Mouse (Mus musculus): ENCODE data around the gene F12.

The F12 gene

DNA sequence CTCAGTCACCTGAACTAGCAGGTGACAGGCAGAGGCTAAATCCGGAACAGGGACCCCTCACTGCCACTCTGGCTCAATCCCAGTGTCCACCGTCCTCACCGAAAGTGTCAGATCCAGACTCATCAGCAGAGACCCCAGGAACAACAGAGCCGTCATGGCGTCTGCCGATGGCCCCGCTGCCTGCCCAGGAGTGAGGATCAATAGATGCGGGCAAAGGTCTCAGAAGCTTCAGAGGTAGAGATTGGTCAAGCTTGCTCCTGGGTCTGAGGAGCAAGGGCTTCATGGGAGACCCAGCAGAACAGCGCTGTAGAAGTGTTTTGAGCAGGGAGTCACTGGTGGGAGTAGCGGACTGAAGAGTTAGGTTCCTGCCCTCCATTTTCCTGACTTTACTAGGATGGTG is at the start of gene F12:
Gene F12, minus strand, starts transcription at position 181 of the 400 bp plus-strand sequence.
- DNase-seq (ENCODE audit: low read depth, low spot score) = no peak

GRCm38 (mm10) chr13:55476256-55476655 is 49.7 kb upstream of the F12 start:
- DNase-seq (ENCODE audit: low read depth, low spot score) = no peak

DNA sequence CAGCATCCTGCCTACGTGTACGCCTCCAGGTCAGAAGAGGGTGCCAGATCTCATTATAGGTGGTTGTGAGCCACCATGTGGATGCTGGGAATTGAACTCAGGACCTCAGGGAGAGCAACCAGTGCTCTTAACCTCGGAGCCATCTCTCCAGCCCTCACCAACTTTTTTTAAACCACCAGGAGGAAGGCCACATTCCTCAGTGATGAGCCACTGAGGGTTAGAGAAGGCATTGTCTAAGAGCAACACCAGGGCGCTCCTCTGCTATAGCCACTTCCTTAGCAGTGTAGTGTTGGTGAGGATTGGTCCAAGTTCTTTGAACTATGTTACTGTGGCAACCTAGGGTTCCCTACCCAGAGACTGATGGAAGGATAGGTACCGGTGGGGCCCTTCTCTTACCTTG is 49.2 kb upstream of the F12 start:
- DNase-seq (ENCODE audit: low read depth, low spot score) = no peak

DNA sequence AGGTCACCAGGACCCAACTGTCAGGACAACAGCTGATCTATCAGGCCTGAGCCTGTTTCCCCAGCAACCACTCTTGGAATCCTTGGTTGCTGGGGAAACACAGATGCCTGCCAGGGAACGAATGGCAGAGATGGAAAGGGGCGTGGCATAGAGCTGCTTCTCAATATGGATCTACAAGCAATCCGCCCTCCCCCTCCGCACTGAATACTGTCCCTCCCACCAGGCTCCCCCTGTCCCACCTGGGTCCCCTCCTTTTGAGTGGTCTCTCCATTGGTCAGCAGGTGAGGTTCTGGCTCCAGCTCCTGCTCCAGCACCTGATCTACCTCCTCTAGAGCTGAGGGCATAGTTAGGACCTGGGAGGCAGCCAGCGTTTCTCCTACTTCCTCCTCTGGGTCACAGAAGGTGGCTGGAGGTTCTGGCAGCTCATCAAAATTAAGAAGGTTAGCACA is 48.1 kb upstream of the F12 start:
- DNase-seq (ENCODE audit: low read depth, low spot score) = no peak

- DNase-seq (ENCODE audit: low read depth, low spot score) = no peak
Measured at GRCm38 (mm10) chr13:55473961-55474360, 47.4 kb upstream of the F12 start.

DNA sequence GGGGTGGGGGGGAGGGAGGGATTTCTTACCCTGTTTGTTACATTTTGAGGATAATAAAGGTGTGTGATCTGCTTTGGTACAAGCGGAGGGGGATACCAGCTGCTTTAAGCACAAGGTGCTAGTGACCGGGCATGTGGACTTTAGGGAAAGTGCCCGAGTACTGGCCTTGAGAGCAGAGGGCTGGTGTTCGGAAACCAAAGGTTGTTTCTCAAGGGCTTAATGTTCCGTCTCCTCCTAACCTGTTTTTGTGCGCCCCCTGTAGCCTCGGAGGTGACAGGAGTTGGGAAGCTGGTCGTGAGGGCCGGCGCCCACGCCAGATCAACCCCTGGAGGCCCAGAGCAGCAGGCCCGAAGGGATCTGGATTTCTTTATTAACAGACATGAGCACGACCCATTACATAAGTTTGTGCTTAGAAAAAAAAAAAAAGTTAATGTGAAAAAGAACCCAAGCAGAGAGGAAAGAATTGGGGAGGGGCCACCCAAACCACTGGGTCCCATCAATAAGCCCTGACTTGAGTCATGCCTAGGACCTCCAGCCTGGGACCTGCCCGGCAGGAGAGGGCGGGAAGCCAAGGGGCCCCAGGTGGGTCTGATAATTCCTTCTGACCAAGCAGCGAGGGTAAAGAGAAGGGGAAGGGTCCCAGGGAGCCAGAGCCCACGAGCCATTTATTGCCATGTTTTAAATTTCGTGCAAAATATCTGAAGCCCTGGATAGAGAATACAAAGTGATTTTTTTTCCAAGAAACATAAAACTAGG is 46.7 kb upstream of the F12 start:
- DNase-seq (ENCODE audit: low read depth, low spot score) = no peak

DNA sequence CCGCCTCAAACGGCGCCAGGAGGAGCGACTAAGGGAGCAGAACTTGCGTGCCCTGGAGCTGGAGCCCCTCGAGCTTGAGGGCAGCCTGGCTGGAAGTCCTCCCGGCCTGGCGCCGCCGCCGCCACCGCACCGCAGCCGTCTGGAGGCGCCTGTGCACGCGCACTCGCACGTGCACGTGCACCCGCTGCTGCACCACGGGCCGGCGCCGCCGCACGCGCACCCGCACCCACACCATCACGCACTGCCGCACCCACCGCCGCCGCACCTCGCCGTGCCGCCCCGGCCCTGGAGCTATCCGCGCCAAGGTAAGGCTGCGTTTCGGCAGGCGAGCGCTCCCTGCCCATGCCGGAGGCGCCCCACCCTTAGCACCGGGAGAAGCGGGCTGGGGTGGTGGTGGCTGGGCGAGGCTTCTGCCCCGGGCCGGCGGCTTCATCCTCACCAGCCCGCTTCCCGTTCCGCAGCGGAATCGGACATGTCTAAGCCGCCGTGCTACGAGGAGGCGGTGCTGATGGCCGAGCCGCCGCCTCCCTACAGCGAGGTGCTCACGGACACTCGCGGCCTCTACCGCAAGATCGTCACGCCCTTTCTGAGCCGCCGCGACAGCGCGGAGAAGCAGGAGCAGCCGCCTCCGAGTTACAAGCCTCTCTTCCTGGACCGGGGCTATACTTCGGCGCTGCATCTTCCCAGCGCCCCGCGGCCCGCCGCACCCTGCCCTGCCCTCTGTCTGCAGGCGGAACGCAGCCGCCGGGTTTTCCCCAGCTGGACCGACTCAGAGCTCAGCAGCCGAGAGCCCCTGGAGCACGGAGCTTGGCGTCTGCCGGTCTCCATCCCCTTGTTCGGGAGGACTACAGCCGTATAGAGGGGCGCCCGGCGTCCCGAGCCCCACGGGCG is 45.8 kb upstream of the F12 start:
- DNase-seq (ENCODE audit: low read depth, low spot score) = no peak

- no peak for DNase-seq (ENCODE audit: low read depth, low spot score)
Measured at GRCm38 (mm10) chr13:55471819-55472131, 45.2 kb upstream of the F12 start.

- no peak for DNase-seq (ENCODE audit: low read depth, low spot score)
Measured at GRCm38 (mm10) chr13:55471156-55471818, 44.7 kb upstream of the F12 start.

DNA sequence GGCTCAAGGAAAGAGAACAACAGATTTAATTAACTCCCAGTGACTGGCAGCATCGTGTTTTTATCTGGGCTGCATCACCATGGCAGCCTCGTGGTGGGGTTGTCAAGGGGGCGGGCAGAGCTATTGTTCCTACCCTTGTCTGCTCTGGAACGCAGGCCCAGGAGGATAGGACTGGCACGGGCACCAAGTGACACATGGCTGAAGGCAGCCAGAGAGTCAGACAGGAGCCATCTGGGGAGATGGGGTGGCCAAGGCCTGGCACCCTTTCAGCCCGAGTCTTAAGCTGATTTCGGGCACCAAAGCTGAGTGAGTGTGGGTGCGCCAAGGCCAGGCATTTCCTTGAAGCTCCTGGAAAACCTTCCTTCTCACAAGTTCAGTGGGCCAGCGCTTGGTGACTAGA is 43.8 kb upstream of the F12 start:
- DNase-seq (ENCODE audit: low read depth, low spot score) = no peak

GRCm38 (mm10) chr13:55468851-55469560 is 42.4 kb upstream of the F12 start:
- no peak for DNase-seq (ENCODE audit: low read depth, low spot score)

- no peak for DNase-seq (ENCODE audit: low read depth, low spot score)
Measured at GRCm38 (mm10) chr13:55465830-55466440, 39.3 kb upstream of the F12 start.

DNA sequence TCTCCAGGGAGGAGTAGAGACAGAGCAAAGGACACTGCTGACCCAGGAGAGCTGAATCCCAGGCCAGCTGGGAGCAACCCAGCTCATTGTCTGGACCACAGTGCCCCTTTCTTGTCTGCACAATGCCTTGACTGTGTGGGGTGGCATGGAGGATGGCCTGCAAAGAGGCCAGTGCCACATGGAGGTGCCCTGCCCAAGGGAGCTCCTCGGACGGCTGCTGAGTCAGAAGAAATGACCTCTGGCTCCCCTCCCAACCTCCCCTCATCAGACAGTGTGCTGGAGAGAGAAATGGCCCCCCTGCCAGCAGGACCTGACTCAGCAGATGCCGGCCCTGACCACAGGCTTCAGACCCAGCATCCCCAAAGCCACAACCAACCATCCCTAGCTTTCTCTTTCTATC is 38.6 kb upstream of the F12 start:
- DNase-seq (ENCODE audit: low read depth, low spot score) = no peak

GRCm38 (mm10) chr13:55464027-55464884 is 37.7 kb upstream of the F12 start, which contains the start of gene Prr7:
TSS of gene Prr7 (plus strand) at chr13:55464267.
- no peak for DNase-seq (ENCODE audit: low read depth, low spot score)

- DNase-seq (ENCODE audit: low read depth, low spot score) = no peak
Measured at GRCm38 (mm10) chr13:55463399-55464026, 36.9 kb upstream of the F12 start.

GRCm38 (mm10) chr13:55462965-55463364 is 36.4 kb upstream of the F12 start:
- no peak for DNase-seq (ENCODE audit: low read depth, low spot score)

DNA sequence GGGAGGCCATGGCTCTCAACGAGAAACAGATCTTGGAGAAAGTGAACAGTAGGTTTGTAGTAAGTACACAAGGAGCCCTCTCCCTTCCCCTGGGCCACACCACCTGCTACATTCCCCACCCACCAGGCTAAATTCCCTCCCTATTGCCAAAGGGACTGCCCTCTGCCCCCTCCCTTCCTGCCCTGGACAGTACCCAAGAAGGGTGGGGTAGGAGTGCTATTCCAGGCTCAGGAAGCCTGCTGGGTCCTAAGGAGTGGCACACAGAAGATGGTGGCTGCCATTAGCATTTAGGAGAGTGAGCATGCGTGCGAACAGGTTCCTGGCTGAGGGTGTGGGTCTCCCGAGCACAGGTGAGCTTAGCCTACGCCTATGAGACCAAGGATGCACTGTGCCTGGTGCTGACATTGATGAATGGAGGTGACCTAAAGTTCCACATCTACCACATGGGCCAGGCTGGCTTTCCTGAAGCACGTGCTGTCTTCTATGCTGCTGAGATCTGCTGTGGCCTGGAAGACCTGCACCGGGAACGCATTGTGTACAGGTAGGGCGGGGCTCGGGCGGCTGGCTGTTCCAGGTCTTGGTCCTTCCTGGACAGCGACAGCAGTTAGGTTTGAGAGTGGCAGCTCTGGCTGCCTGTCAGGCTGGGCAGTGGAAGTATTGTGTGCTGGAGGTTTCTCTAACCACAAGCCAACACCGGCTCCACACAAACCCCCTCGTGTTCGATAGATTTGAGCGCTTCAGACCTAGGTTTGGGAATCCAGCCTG is 25.4 kb upstream of the F12 start:
- DNase-seq (ENCODE audit: low read depth, low spot score) = no peak

- DNase-seq (ENCODE audit: low read depth, low spot score) = no peak
Measured at GRCm38 (mm10) chr13:55451296-55451695, 24.7 kb upstream of the F12 start.

- DNase-seq (ENCODE audit: low read depth, low spot score) = no peak
Measured at GRCm38 (mm10) chr13:55450511-55450980, 24.0 kb upstream of the F12 start.

All from brain, embryonic 18.5 days (tissue).